Mouse (Mus musculus) embryo, embryonic 11.5 days (tissue): ENCODE measurements around the gene Cd70.
A peak's percentile ranks its signal among the peaks of the same experiment; 100 is the strongest.

Experiments used
- DNase-seq: peaks from one replicate; pipeline ENCODE4 v3.0.0-alpha.2; 2012; ENCODE audit warnings: low read depth, low spot score

Cd70 gene

GRCm38 (mm10) chr17:57148994-57149803, at the start of gene Cd70:
Gene Cd70, minus strand, starts transcription at chr17:57149777.
- DNase-seq = no peak

DNA sequence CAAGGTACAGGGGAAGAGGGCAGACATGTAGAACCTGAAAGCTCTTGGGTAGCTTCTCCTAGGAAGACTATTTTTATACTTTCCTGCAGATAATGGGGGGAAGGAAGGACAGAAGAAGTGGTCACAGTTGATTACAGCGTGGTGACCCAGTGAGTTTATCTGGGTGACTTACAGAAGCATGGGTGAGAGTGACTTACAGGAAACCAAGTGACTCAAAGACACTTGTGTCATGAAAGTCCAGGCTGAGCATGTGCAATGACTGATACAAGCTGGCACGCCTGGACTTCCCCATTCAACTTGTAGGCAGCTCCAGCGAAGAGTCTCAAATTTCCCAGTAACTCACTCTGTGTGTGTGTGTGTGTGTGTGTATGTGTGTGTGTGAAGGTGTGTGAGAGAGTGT, 48.7 kb upstream of the Cd70 start:
- no peak for DNase-seq

DNA sequence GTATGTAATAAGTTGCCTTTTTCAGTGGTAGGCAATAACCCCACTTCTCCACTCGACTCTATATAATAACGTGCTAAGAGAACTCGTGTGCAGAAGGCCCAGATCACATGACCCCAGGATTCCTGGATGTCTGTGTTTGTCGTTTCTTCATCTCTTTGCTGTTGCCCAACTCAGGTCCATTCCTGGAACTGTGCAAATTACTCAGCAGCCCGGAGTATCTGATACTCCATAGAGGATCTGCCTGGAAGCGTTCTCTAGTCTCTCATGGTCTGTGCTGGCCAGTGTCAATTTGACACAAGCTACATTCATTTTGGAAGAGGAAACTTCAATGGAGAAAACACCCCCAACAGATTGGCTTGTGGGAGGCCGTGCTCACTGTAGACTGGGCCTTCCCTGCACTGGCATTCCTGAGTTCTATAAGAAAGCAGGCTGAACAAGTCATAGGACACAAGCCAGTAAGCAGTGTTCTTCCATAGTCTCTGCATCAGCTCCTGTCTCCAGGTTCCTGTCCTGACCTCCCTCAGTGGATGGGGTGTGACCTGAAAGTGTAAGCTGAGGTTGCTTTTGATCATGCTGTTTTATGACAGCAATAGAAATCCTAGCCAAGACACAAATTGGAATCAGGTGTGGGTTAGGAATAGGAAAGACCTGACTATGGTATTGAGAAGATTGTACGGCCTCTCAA, 45.9 kb upstream of the Cd70 start:
- DNase-seq = no peak

DNA sequence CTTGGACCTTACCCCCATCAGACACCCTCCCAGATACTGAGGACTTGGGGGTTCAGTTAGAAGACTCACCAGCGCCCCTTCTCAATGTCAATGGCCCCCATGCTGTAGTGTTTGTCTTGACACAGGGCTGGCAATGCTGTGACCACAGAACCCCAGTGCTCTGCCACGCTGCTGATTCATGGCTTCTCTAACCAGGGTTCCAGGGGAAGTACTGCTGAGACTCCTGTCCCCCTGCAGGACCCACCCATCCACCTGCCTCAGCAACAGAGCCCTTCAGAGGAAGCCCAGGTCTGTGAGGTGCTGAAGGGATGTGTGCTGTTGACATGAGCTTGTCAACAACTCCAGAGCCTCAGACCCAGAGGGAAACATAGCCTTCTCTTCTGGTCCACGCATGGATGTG, 45.2 kb upstream of the Cd70 start:
- DNase-seq = no peak

GRCm38 (mm10) chr17:57194041-57194507, 44.5 kb upstream of the Cd70 start, which contains the start of gene Tnfsf14:
Gene Tnfsf14, minus strand, starts transcription at chr17:57194177.
- no peak for DNase-seq

GRCm38 (mm10) chr17:57188510-57189192, 39.1 kb upstream of the Cd70 start:
- DNase-seq = no peak

- no peak for DNase-seq
These were observed 36.1 kb upstream of the Cd70 start for GRCm38 (mm10) chr17:57185641-57186040.

DNA sequence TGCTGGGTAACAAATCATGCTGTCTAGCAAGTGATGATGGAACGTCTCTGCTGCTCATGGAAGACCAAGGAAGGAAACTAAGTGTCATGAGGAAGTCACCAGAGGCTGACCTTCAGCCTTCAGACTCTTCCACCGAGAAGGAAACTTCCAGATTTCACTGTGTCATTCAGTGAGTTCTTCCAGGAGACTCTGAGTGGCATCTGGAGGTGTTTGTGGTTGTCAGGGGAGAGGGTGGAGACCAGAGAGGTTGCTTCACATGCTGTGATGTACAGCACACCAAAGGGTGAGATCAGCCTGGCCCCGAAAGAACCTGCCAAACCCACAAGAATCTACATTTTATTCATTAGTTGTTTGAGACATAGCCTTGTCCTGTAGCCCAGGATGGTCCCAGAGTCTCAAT, 33.3 kb upstream of the Cd70 start:
- no peak for DNase-seq

GRCm38 (mm10) chr17:57180363-57180762, 30.8 kb upstream of the Cd70 start:
- DNase-seq = no peak

DNA sequence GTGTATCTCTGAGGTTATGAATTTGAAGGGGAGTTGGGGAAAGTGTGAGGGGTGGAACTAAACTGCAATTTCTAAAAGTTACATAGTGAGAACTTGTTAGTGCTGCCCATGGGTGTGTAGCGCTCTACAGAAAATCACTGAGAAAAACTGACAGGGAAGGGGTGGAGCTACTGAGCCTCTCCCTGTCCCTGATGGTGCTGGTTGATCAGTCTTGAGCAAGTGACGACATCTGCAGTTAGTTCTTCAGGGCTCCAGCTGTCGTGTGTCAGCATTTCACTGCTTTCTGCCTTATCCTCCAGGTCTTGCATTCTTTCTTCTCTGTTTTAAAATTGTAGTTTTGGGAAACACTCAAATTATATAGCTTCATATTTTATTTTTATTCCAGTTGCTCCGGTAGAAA, 23.8 kb upstream of the Cd70 start:
- no peak for DNase-seq

GRCm38 (mm10) chr17:57172378-57172777, 22.8 kb upstream of the Cd70 start:
- DNase-seq = no peak

- no peak for DNase-seq
These were observed 21.2 kb upstream of the Cd70 start for GRCm38 (mm10) chr17:57170616-57171260.

DNA sequence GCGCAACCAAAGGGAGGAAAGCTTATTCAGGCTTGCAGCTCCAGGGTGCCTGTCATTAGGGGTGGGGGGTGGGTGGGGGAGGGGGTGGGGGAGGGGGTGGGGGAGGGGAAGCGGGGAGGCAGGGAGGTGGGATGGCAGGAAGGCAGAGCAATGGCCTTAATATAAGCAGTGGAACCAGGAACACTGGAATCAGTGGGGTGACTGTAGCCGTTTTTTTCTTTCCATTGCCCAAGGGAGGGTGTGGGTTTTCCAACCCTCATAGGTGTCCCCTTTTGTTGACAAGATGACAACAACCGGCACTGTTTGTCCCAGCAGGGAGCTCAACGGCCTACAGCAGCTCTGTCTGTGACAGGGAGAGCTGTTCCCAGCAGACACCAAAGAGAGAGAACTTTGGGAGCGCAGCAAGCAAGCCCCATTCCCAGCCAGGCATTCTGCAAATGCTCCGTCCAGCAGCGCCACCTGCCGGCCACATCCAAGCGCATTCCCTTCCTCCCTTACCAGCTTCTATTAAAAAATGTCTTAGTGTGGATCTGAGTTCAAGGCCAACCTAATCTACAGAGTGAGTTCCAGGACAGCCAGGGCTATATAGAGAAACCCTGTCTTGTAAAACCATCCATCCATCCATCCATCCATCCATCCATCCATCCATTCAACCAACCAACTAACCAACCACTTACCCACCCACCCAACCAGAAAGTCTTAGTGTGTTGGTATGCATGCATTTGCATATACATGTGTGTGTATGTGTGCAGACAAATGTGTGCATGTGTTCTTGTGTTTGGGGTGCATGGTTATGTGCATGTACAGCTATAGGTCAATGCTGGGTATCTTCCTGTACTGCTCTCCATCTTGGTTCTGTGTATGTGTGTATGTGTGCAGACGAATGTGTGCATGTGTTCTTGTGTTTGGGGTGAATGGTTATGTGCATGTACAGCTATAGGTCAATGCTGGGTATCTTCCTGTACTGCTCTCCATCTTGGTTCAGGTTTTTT, 17.5 kb upstream of the Cd70 start:
- peak; percentile 78 for DNase-seq

- DNase-seq = no peak
These were observed 4.2 kb upstream of the Cd70 start for GRCm38 (mm10) chr17:57153787-57154186.

DNA sequence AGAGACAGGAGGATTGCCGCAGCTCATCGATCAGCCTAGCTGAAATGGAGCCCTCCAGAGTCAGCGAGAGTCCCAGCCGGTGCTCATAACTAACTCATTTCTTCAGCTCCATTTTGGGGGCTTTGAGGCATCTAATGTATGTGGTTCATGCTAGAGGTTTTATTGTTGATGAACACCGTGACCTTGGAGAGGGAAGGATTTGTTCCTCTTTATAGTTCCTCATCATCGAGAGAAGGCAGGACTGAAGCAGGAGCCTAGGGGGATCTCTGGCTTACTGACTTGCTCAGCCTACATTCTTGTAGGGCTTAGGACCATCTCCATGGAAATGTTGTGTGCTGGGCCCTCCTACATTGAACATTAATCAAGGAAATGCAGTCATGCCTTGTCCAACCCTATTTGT, 3.4 kb upstream of the Cd70 start:
- no peak for DNase-seq

GRCm38 (mm10) chr17:57148343-57148742, 1.2 kb downstream of the Cd70 start:
- no peak for DNase-seq

GRCm38 (mm10) chr17:57145115-57145514, 4.5 kb downstream of the Cd70 start:
- no peak for DNase-seq

DNA sequence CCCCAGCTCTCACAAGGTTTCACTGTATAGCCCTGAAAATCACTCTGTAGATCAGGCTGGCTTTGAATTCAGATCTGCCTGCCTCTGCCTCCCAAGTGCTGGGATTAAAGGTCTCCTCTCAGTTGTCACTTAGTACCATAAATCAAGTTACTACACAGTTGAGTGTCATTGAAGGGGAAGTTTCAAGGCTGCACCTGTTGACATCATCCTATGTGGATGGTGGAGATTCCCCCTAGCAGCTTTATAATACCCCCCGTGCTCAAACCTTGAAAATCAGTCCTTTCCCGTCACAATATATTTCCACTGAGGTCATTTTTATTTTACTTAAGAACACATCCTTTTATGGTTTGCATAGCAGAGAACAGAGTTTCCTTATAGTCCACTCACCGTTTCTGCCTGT, 5.9 kb downstream of the Cd70 start:
- DNase-seq = no peak

- DNase-seq = no peak
These were observed 9.9 kb downstream of the Cd70 start for GRCm38 (mm10) chr17:57139708-57140107.

GRCm38 (mm10) chr17:57138676-57139075, 10.9 kb downstream of the Cd70 start:
- DNase-seq = no peak

DNA sequence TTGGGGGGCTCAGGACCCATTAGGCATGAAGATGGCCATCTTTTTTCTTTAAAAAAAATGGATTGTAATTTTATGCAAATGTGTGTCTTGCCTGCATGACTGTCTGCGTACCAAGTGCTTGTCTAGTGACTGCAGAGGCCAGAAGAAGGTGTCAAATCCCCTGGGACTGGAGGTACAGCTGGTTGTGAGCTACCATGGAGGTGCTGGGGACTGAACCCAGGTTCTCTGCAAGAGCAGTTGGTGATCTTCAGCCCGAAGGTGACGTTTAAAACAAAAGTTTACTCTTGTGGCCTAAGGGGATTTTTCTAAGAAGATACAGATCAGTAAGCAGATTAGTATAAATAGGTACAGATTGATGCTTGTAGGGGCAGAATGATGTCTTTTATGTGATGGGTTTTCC, 13.9 kb downstream of the Cd70 start:
- DNase-seq = no peak
